Mouse (Mus musculus): ENCODE results near the gene Orm1. TPM values are rescaled to one million over a fixed set of nuclear protein-coding genes. Genes with fewer than 3 reads are reported as not detected.
A peak's percentile ranks its signal among the peaks of the same experiment; 100 is the strongest.

The Orm1 gene
- total RNA-seq, 2 experiments from 2014 or later = not detected

- no peak overlapping the region for H3K27ac ChIP-seq
- DNase-seq (ENCODE audit: low spot score in 2 of 2) = no peak
- H3K4me3 ChIP-seq = no peak overlapping the region
- no peak for TF ChIP-seq CTCF (conservative IDR thresholded peaks at IDR 0.05)
These were observed 26.5 kb downstream of the Orm1 start for GRCm38 (mm10) chr4:63370897-63371296.

GRCm38 (mm10) chr4:63371890-63372289, 27.5 kb downstream of the Orm1 start:
- DNase-seq (ENCODE audit: low spot score in 2 of 2) = peak in 1 of 2 experiments; percentile 32
- peak; percentile 74 for TF ChIP-seq CTCF (conservative IDR thresholded peaks at IDR 0.05)
- Histone ChIP-seq H3K27ac (no peak overlapping the region), H3K4me3 (no peak overlapping the region)

- TF ChIP-seq CTCF (conservative IDR thresholded peaks at IDR 0.05) = no peak
- Histone ChIP-seq H3K4me3 (no peak overlapping the region), H3K27ac (no peak overlapping the region)
- no peak for DNase-seq (ENCODE audit: low spot score in 2 of 2)
These were observed 29.0 kb downstream of the Orm1 start for GRCm38 (mm10) chr4:63373404-63373803.

- no peak for DNase-seq (ENCODE audit: low spot score in 2 of 2)
- Histone ChIP-seq H3K27ac (no peak overlapping the region), H3K4me3 (no peak overlapping the region)
- no peak for TF ChIP-seq CTCF (conservative IDR thresholded peaks at IDR 0.05)
These were observed 30.0 kb downstream of the Orm1 start for GRCm38 (mm10) chr4:63374331-63374730.

GRCm38 (mm10) chr4:63375367-63375766, 31.0 kb downstream of the Orm1 start:
- peak in 1 of 2 experiments; percentile 25 for DNase-seq (ENCODE audit: low spot score in 2 of 2)
- Histone ChIP-seq H3K27ac (no peak overlapping the region), H3K4me3 (no peak overlapping the region)
- TF ChIP-seq CTCF (conservative IDR thresholded peaks at IDR 0.05) = no peak

- Histone ChIP-seq H3K27ac (no peak overlapping the region), H3K4me3 (no peak overlapping the region)
- DNase-seq (ENCODE audit: low spot score in 2 of 2) = no peak
- peak; percentile 52 for TF ChIP-seq CTCF (conservative IDR thresholded peaks at IDR 0.05)
These were observed 33.1 kb downstream of the Orm1 start for GRCm38 (mm10) chr4:63377483-63377882.

- Histone ChIP-seq H3K4me3 (no peak overlapping the region), H3K27ac (no peak overlapping the region)
- no peak for TF ChIP-seq CTCF (conservative IDR thresholded peaks at IDR 0.05)
- no peak for DNase-seq (ENCODE audit: low spot score in 2 of 2)
These were observed 38.5 kb downstream of the Orm1 start for GRCm38 (mm10) chr4:63382676-63383369.

- Histone ChIP-seq H3K4me3 (no peak overlapping the region), H3K27ac (no peak overlapping the region)
- TF ChIP-seq CTCF (conservative IDR thresholded peaks at IDR 0.05) = no peak
- no peak for DNase-seq (ENCODE audit: low spot score in 2 of 2)
These were observed 39.1 kb downstream of the Orm1 start for GRCm38 (mm10) chr4:63383474-63383873.

- Histone ChIP-seq H3K4me3 (no peak overlapping the region), H3K27ac (no peak overlapping the region)
- no peak for DNase-seq (ENCODE audit: low spot score in 2 of 2)
- no peak for TF ChIP-seq CTCF (conservative IDR thresholded peaks at IDR 0.05)
These were observed 39.9 kb downstream of the Orm1 start for GRCm38 (mm10) chr4:63384262-63384661.

- no peak overlapping the region for H3K27ac ChIP-seq
- no peak for DNase-seq (ENCODE audit: low spot score in 2 of 2)
- no peak overlapping the region for H3K4me3 ChIP-seq
- no peak for TF ChIP-seq CTCF (conservative IDR thresholded peaks at IDR 0.05)
These were observed 40.9 kb downstream of the Orm1 start for GRCm38 (mm10) chr4:63385253-63385652.

- Histone ChIP-seq H3K4me3 (no peak overlapping the region), H3K27ac (no peak overlapping the region)
- no peak for TF ChIP-seq CTCF (conservative IDR thresholded peaks at IDR 0.05)
- no peak for DNase-seq (ENCODE audit: low spot score in 2 of 2)
These were observed 41.4 kb downstream of the Orm1 start for GRCm38 (mm10) chr4:63385784-63386183.

- Histone ChIP-seq H3K27ac (no peak overlapping the region), H3K4me3 (no peak overlapping the region)
- no peak for DNase-seq (ENCODE audit: low spot score in 2 of 2)
These were observed 43.7 kb downstream of the Orm1 start for GRCm38 (mm10) chr4:63388029-63388428.

GRCm38 (mm10) chr4:63389121-63389886, 44.9 kb downstream of the Orm1 start:
- Histone ChIP-seq H3K27ac (no peak overlapping the region), H3K4me3 (no peak overlapping the region)
- DNase-seq (ENCODE audit: low spot score in 2 of 2) = no peak
- no peak for TF ChIP-seq CTCF (conservative IDR thresholded peaks at IDR 0.05)

More at GRCm38 (mm10) chr4:63388029-63388428, 43.7 kb downstream of the Orm1 start:
- TF ChIP-seq CTCF (conservative IDR thresholded peaks at IDR 0.05) = no peak
